Mouse (Mus musculus): ENCODE results near the gene Prkn. TPM values are rescaled to one million over a fixed set of nuclear protein-coding genes. Genes with fewer than 3 reads are reported as not detected.

The Prkn gene
- polyA plus RNA-seq, 1 experiment from 2014 or later = 0.96 TPM

- no peak for TF ChIP-seq CTCF (IDR thresholded peaks at IDR 0.05; ENCODE audit: low read depth)
- no peak overlapping the region for H3K27ac ChIP-seq (ENCODE audit: low read depth, low read length)
- no peaks in the 10 kb centered on the region for H3K36me3 ChIP-seq (ENCODE audit: control insufficient read depth, insufficient read depth)
- no peaks in the 10 kb centered on the region; the same call in 1 of the 2 replicates for H3K9me3 ChIP-seq (ENCODE audit: control insufficient read depth)
- no peaks in the 10 kb centered on the region for H3K4me1 ChIP-seq (replicated peaks; ENCODE audit: control insufficient read depth, insufficient read depth, low read length)
- no peak for ATAC-seq
- no peaks in the 10 kb centered on the region for H3K27me3 ChIP-seq (replicated peaks; ENCODE audit: control insufficient read depth, insufficient read depth, low read length)
- H3K4me3 ChIP-seq (ENCODE audit: low read depth, low read length) = no peak overlapping the region
- H3K9ac ChIP-seq (ENCODE audit: low read depth, low read length) = no peak overlapping the region
- 73% methylated on average over 5 of the region's 5 CpGs for WGBS
- no peak overlapping the region for H3K4me2 ChIP-seq (replicated peaks; ENCODE audit: low read depth)
These were observed 1210.1 kb downstream of the Prkn start for GRCm38 (mm10) chr17:12050261-12050660.

- no peaks in the 10 kb centered on the region; the same call in 1 of the 2 replicates for H3K9me3 ChIP-seq (ENCODE audit: control insufficient read depth)
- ATAC-seq = no peak
- no peak overlapping the region for H3K4me2 ChIP-seq (replicated peaks; ENCODE audit: low read depth)
- H3K4me1 ChIP-seq (replicated peaks; ENCODE audit: control insufficient read depth, insufficient read depth, low read length) = no peaks in the 10 kb centered on the region
- no peak for TF ChIP-seq CTCF (IDR thresholded peaks at IDR 0.05; ENCODE audit: low read depth)
- H3K27me3 ChIP-seq (replicated peaks; ENCODE audit: control insufficient read depth, insufficient read depth, low read length) = no peaks in the 10 kb centered on the region
- no peak overlapping the region for H3K9ac ChIP-seq (ENCODE audit: low read depth, low read length)
- no peak overlapping the region for H3K27ac ChIP-seq (ENCODE audit: low read depth, low read length)
- no peak overlapping the region for H3K4me3 ChIP-seq (ENCODE audit: low read depth, low read length)
- WGBS = 88% methylated on average over 3 of the region's 3 CpGs
- no peaks in the 10 kb centered on the region for H3K36me3 ChIP-seq (ENCODE audit: control insufficient read depth, insufficient read depth)
These were observed 1210.8 kb downstream of the Prkn start for GRCm38 (mm10) chr17:12051031-12051430.

- H3K4me2 ChIP-seq (replicated peaks; ENCODE audit: low read depth) = no peak overlapping the region
- H3K9ac ChIP-seq (ENCODE audit: low read depth, low read length) = no peak overlapping the region
- H3K9me3 ChIP-seq (ENCODE audit: control insufficient read depth) = no peaks in the 10 kb centered on the region; the same call in 1 of the 2 replicates
- TF ChIP-seq CTCF (IDR thresholded peaks at IDR 0.05; ENCODE audit: low read depth) = no peak
- no peak overlapping the region for H3K27ac ChIP-seq (ENCODE audit: low read depth, low read length)
- ATAC-seq = no peak
- H3K36me3 ChIP-seq (ENCODE audit: control insufficient read depth, insufficient read depth) = no peaks in the 10 kb centered on the region
- WGBS = 89% methylated on average over 12 of the region's 12 CpGs
- no peak overlapping the region for H3K4me3 ChIP-seq (ENCODE audit: low read depth, low read length)
- H3K27me3 ChIP-seq (replicated peaks; ENCODE audit: control insufficient read depth, insufficient read depth, low read length) = no peaks in the 10 kb centered on the region
- no peaks in the 10 kb centered on the region for H3K4me1 ChIP-seq (replicated peaks; ENCODE audit: control insufficient read depth, insufficient read depth, low read length)
These were observed 1212.5 kb downstream of the Prkn start for GRCm38 (mm10) chr17:12052651-12053050.

- no peaks in the 10 kb centered on the region for H3K27me3 ChIP-seq (replicated peaks; ENCODE audit: control insufficient read depth, insufficient read depth, low read length)
- H3K4me2 ChIP-seq (replicated peaks; ENCODE audit: low read depth) = no peak overlapping the region
- no peak for TF ChIP-seq CTCF (IDR thresholded peaks at IDR 0.05; ENCODE audit: low read depth)
- 65% methylated on average over 6 of the region's 6 CpGs for WGBS
- H3K9ac ChIP-seq (ENCODE audit: low read depth, low read length) = no peak overlapping the region
- no peak overlapping the region for H3K27ac ChIP-seq (ENCODE audit: low read depth, low read length)
- ATAC-seq = no peak
- no peak overlapping the region for H3K4me3 ChIP-seq (ENCODE audit: low read depth, low read length)
- no peaks in the 10 kb centered on the region for H3K4me1 ChIP-seq (replicated peaks; ENCODE audit: control insufficient read depth, insufficient read depth, low read length)
- no peaks in the 10 kb centered on the region for H3K9me3 ChIP-seq (ENCODE audit: control insufficient read depth)
- H3K36me3 ChIP-seq (ENCODE audit: control insufficient read depth, insufficient read depth) = no peaks in the 10 kb centered on the region
These were observed 1218.9 kb downstream of the Prkn start for GRCm38 (mm10) chr17:12059041-12059440.

GRCm38 (mm10) chr17:12061381-12061780, 1221.2 kb downstream of the Prkn start:
- no peak for TF ChIP-seq CTCF (IDR thresholded peaks at IDR 0.05; ENCODE audit: low read depth)
- Histone ChIP-seq H3K9me3 (ENCODE audit: control insufficient read depth) (no peaks in the 10 kb centered on the region), H3K36me3 (ENCODE audit: control insufficient read depth, insufficient read depth) (no peaks in the 10 kb centered on the region), H3K4me3 (ENCODE audit: low read depth, low read length) (no peak overlapping the region), H3K4me2 (replicated peaks; ENCODE audit: low read depth) (no peak overlapping the region), H3K27me3 (replicated peaks; ENCODE audit: control insufficient read depth, insufficient read depth, low read length) (no peaks in the 10 kb centered on the region), H3K27ac (ENCODE audit: low read depth, low read length) (no peak overlapping the region), H3K9ac (ENCODE audit: low read depth, low read length) (no peak overlapping the region), H3K4me1 (replicated peaks; ENCODE audit: control insufficient read depth, insufficient read depth, low read length) (no peaks in the 10 kb centered on the region)
- no peak for ATAC-seq
- 84% methylated on average over 10 of the region's 10 CpGs for WGBS

GRCm38 (mm10) chr17:12062861-12063260, 1222.7 kb downstream of the Prkn start:
- H3K4me2 ChIP-seq (replicated peaks; ENCODE audit: low read depth) = no peak overlapping the region
- WGBS = 62% methylated on average over 3 of the region's 3 CpGs
- no peak overlapping the region for H3K27ac ChIP-seq (ENCODE audit: low read depth, low read length)
- H3K36me3 ChIP-seq (ENCODE audit: control insufficient read depth, insufficient read depth) = no peaks in the 10 kb centered on the region
- TF ChIP-seq CTCF (IDR thresholded peaks at IDR 0.05; ENCODE audit: low read depth) = no peak
- H3K9ac ChIP-seq (ENCODE audit: low read depth, low read length) = no peak overlapping the region
- no peaks in the 10 kb centered on the region for H3K4me1 ChIP-seq (replicated peaks; ENCODE audit: control insufficient read depth, insufficient read depth, low read length)
- H3K9me3 ChIP-seq (ENCODE audit: control insufficient read depth) = no peaks in the 10 kb centered on the region
- no peaks in the 10 kb centered on the region for H3K27me3 ChIP-seq (replicated peaks; ENCODE audit: control insufficient read depth, insufficient read depth, low read length)
- no peak overlapping the region for H3K4me3 ChIP-seq (ENCODE audit: low read depth, low read length)
- no peak for ATAC-seq

- no peak overlapping the region for H3K4me3 ChIP-seq (ENCODE audit: low read depth, low read length)
- no peak overlapping the region for H3K9ac ChIP-seq (ENCODE audit: low read depth, low read length)
- no peaks in the 10 kb centered on the region for H3K4me1 ChIP-seq (replicated peaks; ENCODE audit: control insufficient read depth, insufficient read depth, low read length)
- H3K4me2 ChIP-seq (replicated peaks; ENCODE audit: low read depth) = no peak overlapping the region
- TF ChIP-seq CTCF (IDR thresholded peaks at IDR 0.05; ENCODE audit: low read depth) = no peak
- no peaks in the 10 kb centered on the region for H3K36me3 ChIP-seq (ENCODE audit: control insufficient read depth, insufficient read depth)
- no peak for ATAC-seq
- no peaks in the 10 kb centered on the region for H3K27me3 ChIP-seq (replicated peaks; ENCODE audit: control insufficient read depth, insufficient read depth, low read length)
- no peak overlapping the region for H3K27ac ChIP-seq (ENCODE audit: low read depth, low read length)
- 96% methylated on average over 7 of the region's 7 CpGs for WGBS
- H3K9me3 ChIP-seq (ENCODE audit: control insufficient read depth) = no peaks in the 10 kb centered on the region
These were observed 1223.3 kb downstream of the Prkn start for GRCm38 (mm10) chr17:12063533-12063932.
